In the genomic region with DNA sequence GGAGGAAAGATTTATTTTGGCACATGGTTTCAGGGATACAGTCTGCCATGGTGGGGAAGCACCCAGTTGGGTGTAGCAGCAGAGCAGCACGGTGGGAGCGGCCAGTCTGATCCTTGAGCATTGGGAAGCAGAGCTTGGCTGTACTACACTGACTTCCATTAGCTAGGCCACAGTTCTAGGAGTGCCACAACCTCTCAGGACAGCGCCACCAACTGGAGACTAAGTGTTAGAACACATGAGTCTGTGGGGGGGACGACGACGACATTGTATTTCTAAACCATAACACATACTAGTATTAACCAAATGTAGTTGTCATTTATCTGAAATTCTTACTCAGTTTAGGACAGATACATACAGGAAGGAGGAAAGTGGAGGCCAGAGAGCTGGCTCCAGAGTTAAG, we compare ENCODE assay signal across 13 mouse cellular contexts. TPM values are rescaled to one million over a fixed set of nuclear protein-coding genes. Genes with fewer than 3 reads are reported as not detected.
DNase-seq lines count a peak whose midpoint lies in the region; ATAC-seq and TF ChIP-seq lines count a peak whose summit lies in the region.
"Had no signal": no experiment of that assay in that cellular context is flagged by ENCODE, and none has a peak within 500 bp of the region (broad histone marks: within the 10 kb centered on the region; RNA-seq: fewer than 3 reads in every experiment).

No protein-coding gene starts in this region.

- H3K27ac ChIP-seq in kidney, postnatal 0 days, result no peak overlapping the region
- no peak overlapping the region for H3K27ac ChIP-seq in testis, adult 2 months (ENCODE audit: control insufficient read depth, insufficient read depth, low read depth, low read length)
- H3K27ac ChIP-seq: midbrain, embryonic 12.5 days had no signal

- H3K9ac ChIP-seq in kidney, postnatal 0 days (ENCODE audit: low read depth, low read length), result no peak overlapping the region
- H3K9ac ChIP-seq: midbrain, embryonic 12.5 days had no signal

- H3K27me3 ChIP-seq in kidney, postnatal 0 days (ENCODE audit: insufficient read depth, low read length), result no peaks in the 10 kb centered on the region
- H3K27me3 ChIP-seq in testis, adult 2 months (ENCODE audit: control insufficient read depth, insufficient read depth, low read length), result no peaks in the 10 kb centered on the region

- TF ChIP-seq CTCF in kidney, postnatal 0 days (IDR thresholded peaks at IDR 0.05; ENCODE audit: low read depth), result peak; percentile 54
- TF ChIP-seq CTCF in testis, adult 2 months (IDR thresholded peaks at IDR 0.05; ENCODE audit: control insufficient read depth, insufficient read depth, insufficient replicate concordance, low read depth, low read length), result peak; percentile 60; the same call in 1 of the 2 replicates

- H3K4me3 ChIP-seq in kidney, postnatal 0 days (replicated peaks; ENCODE audit: low read depth, low read length), result no peak overlapping the region
- H3K4me3 ChIP-seq in testis, adult 2 months (ENCODE audit: control insufficient read depth, low read depth, low read length), result no peak overlapping the region
- H3K4me3 ChIP-seq: midbrain, embryonic 12.5 days had no signal

- no peak overlapping the region for H3K4me2 ChIP-seq in kidney, postnatal 0 days (ENCODE audit: low read length)
- H3K4me2 ChIP-seq: midbrain, embryonic 12.5 days had no signal

- TF ChIP-seq POLR2A in testis, adult 2 months (IDR thresholded peaks at IDR 0.05; ENCODE audit: control insufficient read depth, low read depth, low read length), result no peak

- H3K4me1 ChIP-seq in kidney, postnatal 0 days (replicated peaks; ENCODE audit: insufficient read depth, low read length), result no peaks in the 10 kb centered on the region
- H3K4me1 ChIP-seq in testis, adult 2 months (ENCODE audit: control insufficient read depth, insufficient read depth, low read length), result peaks cover 9% of the 10 kb centered on the region

- WGBS in kidney, postnatal 0 days, result 83% methylated on average over 6 of the region's 6 CpGs

- H3K9me3 ChIP-seq in kidney, postnatal 0 days (replicated peaks; ENCODE audit: low read length), result no peaks in the 10 kb centered on the region
- H3K9me3 ChIP-seq: midbrain, embryonic 12.5 days had no signal

- DNase-seq in CD4-positive, CD25-positive, alpha-beta regulatory T cell, adult 2 months (ENCODE audit: low read depth, low spot score), result peak; percentile 46
- DNase-seq in kidney, postnatal 0 days (ENCODE audit: low spot score), result peak; percentile 42
- no peak for DNase-seq in kidney, adult 18-20 months
- DNase-seq in testis, postnatal 14 days (ENCODE audit: low spot score), result no peak
- no peak for DNase-seq in urinary bladder, postnatal 4 days (ENCODE audit: low spot score in 2 of 2)
- DNase-seq in heart, adult 11 months, result no peak
- DNase-seq: cerebellum, postnatal 14 days; lung, adult 18-20 months; thymus, postnatal 14 days had no signal

- no peak for ATAC-seq in CD4-positive, CD25-positive, alpha-beta regulatory T cell, adult 4 months
- no peak for ATAC-seq in kidney, postnatal 0 days (replicated peaks; ENCODE audit: low FRiP score, low read depth)
- ATAC-seq: inflammation-experienced regulatory T-cells, adult 6 months had no signal

- H3K36me3 ChIP-seq in kidney, postnatal 0 days (ENCODE audit: insufficient read depth, low read length), result no peaks in the 10 kb centered on the region
- no peaks in the 10 kb centered on the region for H3K36me3 ChIP-seq in testis, adult 2 months (ENCODE audit: control insufficient read depth, insufficient read depth, low read length)
- H3K36me3 ChIP-seq: midbrain, embryonic 12.5 days had no signal

RNA-seq across cellular contexts. Expression of gene Trp53rkb, which starts 8.0 kb away (rescaled TPM):
- under 1 TPM; 0.14 to 0.24 TPM for polyA plus RNA-seq in CD4-positive, CD25-positive, alpha-beta regulatory T cell, adult 4 months (2017; shearing (Covaris generic))
- 5.7 and 7.8 TPM in 2 replicates for polyA plus RNA-seq in kidney, postnatal 0 days (2015; fragmentation: Nextera tagmentation; extraction: Ambion mirVana)
- 31.2 and 32.0 TPM in 2 replicates for polyA plus RNA-seq in testis, adult 2 months (2012; rRNA removed)

RNA-seq across cellular contexts. Expression of gene Arfgef2, which starts 21.0 kb away (rescaled TPM):
- 1 to 10 TPM; 3.4 to 4.3 TPM for polyA plus RNA-seq in CD4-positive, CD25-positive, alpha-beta regulatory T cell, adult 4 months (2017; shearing (Covaris generic))
- 4.3 and 4.6 TPM in 2 replicates for polyA plus RNA-seq in kidney, postnatal 0 days (2015; fragmentation: Nextera tagmentation; extraction: Ambion mirVana)
- 19.1 TPM in 2 replicates for polyA plus RNA-seq in testis, adult 2 months (2012; rRNA removed)

Comparison
In these comparisons a context has a peak if more than half of its experiments do, and no peak if none do; other contexts are left out.
1. DNase-seq: peak in CD4-positive, CD25-positive, alpha-beta regulatory T cell, adult 2 months (single experiment) and kidney, postnatal 0 days (single experiment); none in kidney, adult 18-20 months (single experiment), testis, postnatal 14 days (single experiment), urinary bladder, postnatal 4 days (0 of 2) and heart, adult 11 months (single experiment).